Mouse (Mus musculus): ENCODE data around the gene Eftud2. TPM values are rescaled to one million over a fixed set of nuclear protein-coding genes. Genes with fewer than 3 reads are reported as not detected.

The Eftud2 gene
- polyA plus RNA-seq, 1 experiment from 2014 or later = 167 TPM

DNA sequence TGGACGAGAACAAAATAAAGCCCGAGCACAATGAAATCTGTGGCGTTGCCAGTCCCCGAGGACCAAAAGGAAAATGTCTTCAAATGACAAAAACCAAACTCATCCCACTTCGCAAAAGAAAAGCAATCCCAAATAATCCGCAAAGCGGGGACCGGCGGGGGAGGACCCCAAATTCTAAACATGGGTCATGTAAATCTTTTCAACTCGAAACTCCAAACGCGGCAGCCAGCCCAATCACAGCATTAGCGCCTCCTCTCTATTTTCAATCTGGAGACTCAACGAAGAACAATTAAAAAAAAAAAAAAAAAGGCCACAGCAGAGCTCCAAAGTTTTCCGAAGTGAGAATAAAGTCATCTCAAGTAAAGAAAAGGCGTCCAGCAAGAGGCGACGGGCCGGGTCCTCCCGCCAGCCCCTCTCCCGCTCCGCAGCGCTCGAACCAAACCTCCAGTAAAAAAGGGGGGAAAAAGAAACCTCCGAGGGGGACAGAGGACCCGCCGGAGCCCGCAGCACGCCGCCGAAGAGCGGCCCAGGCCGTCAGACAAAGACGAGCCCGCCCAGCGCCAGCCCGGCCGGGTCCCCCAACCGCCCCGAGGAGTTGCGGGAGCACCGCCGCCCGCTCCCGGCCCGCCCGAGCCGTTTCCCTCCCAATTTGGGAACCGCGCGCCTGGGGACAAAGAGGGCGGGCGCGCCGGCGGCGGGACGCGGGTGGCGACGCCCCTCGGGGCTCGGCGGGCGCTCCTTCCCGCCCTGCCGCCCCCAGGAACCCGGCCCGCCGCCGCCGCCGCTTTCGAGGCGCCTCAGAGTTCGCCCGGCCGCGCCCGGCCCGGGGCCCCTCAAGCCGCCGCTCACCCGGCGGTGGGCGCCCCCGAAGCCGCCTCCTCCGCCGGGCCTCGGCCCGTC lies 62.4 kb downstream of the Eftud2 start:
- Histone ChIP-seq H3K4me3 (replicated peaks) (peak overlapping the region; percentile 84), H3K9me3 (replicated peaks) (no peaks in the 10 kb centered on the region), H3K27me3 (no peaks in the 10 kb centered on the region), H3K27ac (replicated peaks) (peak overlapping the region; percentile 98), H3K36me3 (no peaks in the 10 kb centered on the region), H3K4me1 (peaks cover 26% of the 10 kb centered on the region), H3K4me2 (replicated peaks) (peak overlapping the region; percentile 80), H3K9ac (peak overlapping the region; percentile 87)
- under 1% methylated on average over 86 of the region's 92 CpGs for WGBS
- ATAC-seq (ENCODE audit: insufficient number of reproducible peaks, low FRiP score, low TSS enrichment, low read depth) = peak; percentile 47

DNA sequence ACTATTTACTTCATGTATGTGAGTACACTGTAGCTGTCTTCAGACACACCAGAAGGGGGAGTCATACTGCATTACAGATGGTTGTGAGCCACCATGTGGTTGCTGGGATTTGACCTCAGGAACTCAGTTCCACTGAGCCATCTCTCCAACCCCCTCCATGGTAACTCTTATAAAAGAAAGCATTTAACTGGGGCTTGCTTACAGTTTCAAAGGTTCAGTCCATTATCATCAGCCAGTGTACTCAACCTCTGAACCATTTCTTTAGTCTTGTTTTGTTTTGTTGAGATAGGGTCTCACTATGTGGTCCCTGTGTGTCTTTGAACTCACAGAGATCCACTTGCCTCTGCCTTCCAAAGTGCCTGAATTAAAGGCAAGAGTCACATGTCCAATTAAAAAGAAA lies 65.9 kb downstream of the Eftud2 start:
- no peak for ATAC-seq (ENCODE audit: insufficient number of reproducible peaks, low FRiP score, low TSS enrichment, low read depth)
- Histone ChIP-seq H3K27me3 (no peaks in the 10 kb centered on the region), H3K36me3 (peaks cover 6% of the 10 kb centered on the region; the same call in 1 of the 2 replicates), H3K9me3 (replicated peaks) (no peaks in the 10 kb centered on the region), H3K9ac (no peak overlapping the region), H3K4me1 (peaks cover 30% of the 10 kb centered on the region), H3K27ac (replicated peaks) (no peak overlapping the region), H3K4me2 (replicated peaks) (no peak overlapping the region), H3K4me3 (replicated peaks) (no peak overlapping the region)

- Histone ChIP-seq H3K4me2 (replicated peaks) (no peak overlapping the region), H3K9me3 (replicated peaks) (no peaks in the 10 kb centered on the region), H3K27me3 (no peaks in the 10 kb centered on the region), H3K4me3 (replicated peaks) (no peak overlapping the region), H3K4me1 (peaks cover 12% of the 10 kb centered on the region), H3K36me3 (peaks cover 6% of the 10 kb centered on the region; the same call in 1 of the 2 replicates), H3K9ac (no peak overlapping the region), H3K27ac (replicated peaks) (no peak overlapping the region)
- ATAC-seq (ENCODE audit: insufficient number of reproducible peaks, low FRiP score, low TSS enrichment, low read depth) = no peak
- 42% methylated on average over 4 of the region's 4 CpGs for WGBS
Measured at GRCm38 (mm10) chr11:102810721-102811485, 69.9 kb downstream of the Eftud2 start.

- Histone ChIP-seq H3K9me3 (replicated peaks) (no peaks in the 10 kb centered on the region), H3K27ac (replicated peaks) (no peak overlapping the region), H3K36me3 (peaks cover 19% of the 10 kb centered on the region), H3K4me3 (replicated peaks) (no peak overlapping the region), H3K27me3 (no peaks in the 10 kb centered on the region), H3K4me1 (peaks cover 9% of the 10 kb centered on the region; the same call in 1 of the 2 replicates), H3K9ac (no peak overlapping the region), H3K4me2 (replicated peaks) (no peak overlapping the region)
- 69% methylated on average over 5 of the region's 5 CpGs for WGBS
- no peak for ATAC-seq (ENCODE audit: insufficient number of reproducible peaks, low FRiP score, low TSS enrichment, low read depth)
Measured at GRCm38 (mm10) chr11:102808246-102808645, 72.5 kb downstream of the Eftud2 start.

- Histone ChIP-seq H3K27ac (replicated peaks) (no peak overlapping the region), H3K4me2 (replicated peaks) (no peak overlapping the region), H3K27me3 (no peaks in the 10 kb centered on the region), H3K9ac (no peak overlapping the region), H3K4me3 (replicated peaks) (no peak overlapping the region), H3K9me3 (replicated peaks) (no peaks in the 10 kb centered on the region), H3K4me1 (peaks cover 10% of the 10 kb centered on the region), H3K36me3 (peaks cover 52% of the 10 kb centered on the region)
- WGBS = 80% methylated on average over 5 of the region's 5 CpGs
- no peak for ATAC-seq (ENCODE audit: insufficient number of reproducible peaks, low FRiP score, low TSS enrichment, low read depth)
Measured at GRCm38 (mm10) chr11:102803453-102803852, 77.3 kb downstream of the Eftud2 start.

- ATAC-seq (ENCODE audit: insufficient number of reproducible peaks, low FRiP score, low TSS enrichment, low read depth) = no peak
- Histone ChIP-seq H3K9ac (no peak overlapping the region), H3K4me2 (replicated peaks) (no peak overlapping the region), H3K9me3 (replicated peaks) (no peaks in the 10 kb centered on the region), H3K4me3 (replicated peaks) (no peak overlapping the region), H3K27me3 (no peaks in the 10 kb centered on the region), H3K27ac (replicated peaks) (no peak overlapping the region), H3K4me1 (no peaks in the 10 kb centered on the region; the same call in 1 of the 2 replicates), H3K36me3 (peaks cover 22% of the 10 kb centered on the region; the same call in 1 of the 2 replicates)
- WGBS = 62% methylated on average over 8 of the region's 8 CpGs
Measured at GRCm38 (mm10) chr11:102794157-102794556, 86.6 kb downstream of the Eftud2 start.

DNA sequence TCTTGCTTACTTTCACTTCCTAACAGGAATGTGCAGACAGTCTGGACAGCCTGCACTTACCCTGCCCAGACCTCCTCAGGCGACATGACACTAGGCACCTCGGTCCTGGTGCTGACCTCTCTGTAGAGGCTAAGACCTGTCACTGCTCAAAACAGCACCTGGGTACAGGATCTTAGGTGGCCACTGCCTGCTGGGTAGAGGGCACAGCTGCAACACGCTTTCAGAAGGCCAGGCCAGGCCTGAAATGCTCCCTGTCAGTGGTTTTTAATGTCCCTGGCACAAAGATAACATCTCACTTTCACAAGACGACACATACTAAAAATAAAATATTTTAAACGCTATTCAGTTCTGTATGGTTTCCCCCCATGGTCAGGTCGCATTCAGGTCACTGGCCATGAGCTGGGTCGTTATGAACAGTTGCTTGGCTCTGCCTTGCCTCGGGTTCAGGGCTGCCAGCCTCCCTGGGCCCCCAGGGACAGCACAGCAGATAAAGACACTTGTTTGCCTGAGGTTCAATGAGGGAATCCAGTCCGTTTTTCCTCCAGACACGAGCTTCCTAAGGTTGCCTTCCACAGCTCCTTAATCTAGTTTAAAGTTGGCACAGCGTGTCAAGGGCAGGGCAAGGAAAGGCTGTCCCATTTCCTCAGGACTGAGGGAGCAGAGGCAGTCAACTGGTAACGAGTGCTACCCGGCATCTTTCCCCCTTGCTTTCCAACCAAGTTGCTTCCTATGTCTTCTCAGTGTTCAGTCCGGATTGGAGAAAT lies 88.9 kb downstream of the Eftud2 start:
- H3K27me3 ChIP-seq = no peaks in the 10 kb centered on the region
- H3K4me2 ChIP-seq (replicated peaks) = no peak overlapping the region
- no peak for ATAC-seq (ENCODE audit: insufficient number of reproducible peaks, low FRiP score, low TSS enrichment, low read depth)
- no peaks in the 10 kb centered on the region; the same call in 1 of the 2 replicates for H3K4me1 ChIP-seq
- H3K36me3 ChIP-seq = peaks cover 11% of the 10 kb centered on the region; the same call in 1 of the 2 replicates
- H3K4me3 ChIP-seq (replicated peaks) = no peak overlapping the region
- H3K9ac ChIP-seq = no peak overlapping the region
- 44% methylated on average over 14 of the region's 14 CpGs for WGBS
- H3K27ac ChIP-seq (replicated peaks) = no peak overlapping the region
- H3K9me3 ChIP-seq (replicated peaks) = no peaks in the 10 kb centered on the region

Other genes with a start within 250 kb of the Eftud2 start
- 0.58 and 0.80 TPM in 2 replicates for gene Meioc, start 217.3 kb downstream of the Eftud2 start, polyA plus RNA-seq (2015; fragmentation: Nextera tagmentation; extraction: Ambion mirVana)
- gene Ccdc43, start 183.2 kb downstream of the Eftud2 start, polyA plus RNA-seq (2015; fragmentation: Nextera tagmentation; extraction: Ambion mirVana) = 40.4 and 41.6 TPM in 2 replicates
- 7.1 and 7.8 TPM in 2 replicates for gene Adam11, start 119.5 kb downstream of the Eftud2 start, polyA plus RNA-seq (2015; fragmentation: Nextera tagmentation; extraction: Ambion mirVana)
- 58.3 and 60.5 TPM in 2 replicates for gene Gjc1, start 61.3 kb downstream of the Eftud2 start, polyA plus RNA-seq (2015; fragmentation: Nextera tagmentation; extraction: Ambion mirVana)
- gene Higd1b, start 45.1 kb downstream of the Eftud2 start, polyA plus RNA-seq (2015; fragmentation: Nextera tagmentation; extraction: Ambion mirVana) = 1.1 and 2.1 TPM in 2 replicates
- gene Ccdc103, start 219 bp upstream of the Eftud2 start, polyA plus RNA-seq (2015; fragmentation: Nextera tagmentation; extraction: Ambion mirVana) = 2.0 and 5.5 TPM in 2 replicates
- not detected in 2 replicates for gene Fam187a, start 4.2 kb upstream of the Eftud2 start, polyA plus RNA-seq (2015; fragmentation: Nextera tagmentation; extraction: Ambion mirVana)
- 0.39 and 0.51 TPM in 2 replicates for gene Gfap, start 19.9 kb upstream of the Eftud2 start, polyA plus RNA-seq (2015; fragmentation: Nextera tagmentation; extraction: Ambion mirVana)
- 8.0 and 8.8 TPM in 2 replicates for gene Kif18b, start 44.1 kb upstream of the Eftud2 start, polyA plus RNA-seq (2015; fragmentation: Nextera tagmentation; extraction: Ambion mirVana)
- gene C1ql1, start 65.7 kb upstream of the Eftud2 start, polyA plus RNA-seq (2015; fragmentation: Nextera tagmentation; extraction: Ambion mirVana) = 2.7 and 4.1 TPM in 2 replicates
- gene Nmt1, start 147.2 kb upstream of the Eftud2 start, polyA plus RNA-seq (2015; fragmentation: Nextera tagmentation; extraction: Ambion mirVana) = 49.5 and 52.9 TPM in 2 replicates
- 144 and 158 TPM in 2 replicates for gene Dcakd, start 147.3 kb upstream of the Eftud2 start, polyA plus RNA-seq (2015; fragmentation: Nextera tagmentation; extraction: Ambion mirVana)
- 7.6 and 9.0 TPM in 2 replicates for gene Plcd3, start 220.7 kb upstream of the Eftud2 start, polyA plus RNA-seq (2015; fragmentation: Nextera tagmentation; extraction: Ambion mirVana)
- 23.4 and 27.9 TPM in 2 replicates for gene Acbd4, start 220.7 kb upstream of the Eftud2 start, polyA plus RNA-seq (2015; fragmentation: Nextera tagmentation; extraction: Ambion mirVana)
- gene Hexim1, start 235.2 kb upstream of the Eftud2 start, polyA plus RNA-seq (2015; fragmentation: Nextera tagmentation; extraction: Ambion mirVana) = 5.9 and 6.1 TPM in 2 replicates